Mouse (Mus musculus) left cerebral cortex, adult 9 months (tissue): ENCODE results near the gene Osbp2.
A peak's percentile ranks its signal among the peaks of the same experiment; 100 is the strongest.
"Not testable (repeated sequence)": the region's sequence is repeated elsewhere in the genome, so short reads cannot be mapped to it uniquely, and the experiment has no call there.

Source experiments
- DNase-seq, 2 experiments: peaks; one replicate each; pipeline ENCODE4 v3.0.0; 2022; ENCODE audit warnings: low spot score in 2 of 2

Osbp2 gene

DNA sequence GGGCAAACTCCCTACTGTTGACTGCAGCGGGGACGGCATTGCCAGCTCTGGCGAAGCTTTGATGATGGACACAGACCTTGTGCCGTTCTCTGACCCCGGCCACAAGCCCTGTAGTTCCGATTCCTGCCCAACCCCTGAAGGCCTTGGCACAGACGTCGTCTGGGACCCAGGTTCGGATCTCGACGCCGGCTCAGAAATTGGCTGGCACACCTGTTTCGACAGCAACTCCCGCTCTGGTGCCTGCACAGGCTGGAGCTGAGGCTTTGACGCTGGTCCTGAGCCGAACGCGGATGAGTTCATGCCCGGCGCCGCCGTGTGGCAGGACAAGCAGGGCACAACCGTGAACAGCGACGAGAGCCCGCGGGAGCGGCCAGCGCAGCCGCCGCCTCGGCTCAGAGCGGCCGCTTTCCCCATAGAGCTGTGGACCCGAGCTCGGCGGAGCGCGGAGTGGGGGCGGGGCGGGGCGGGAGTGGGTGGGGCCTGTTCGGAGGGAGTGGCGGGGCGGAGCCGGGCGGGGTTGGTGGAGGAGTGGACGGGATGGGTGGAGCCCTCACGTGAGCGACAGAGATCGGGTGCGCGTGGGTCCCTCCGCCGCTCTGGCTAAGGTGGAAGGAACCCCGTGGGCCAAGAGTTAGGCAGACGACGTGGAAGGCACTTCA is at the start of gene Osbp2:
TSS of gene Osbp2 (minus strand) at position 450 of the 659 bp plus-strand sequence.
- DNase-seq, result peak in 1 of 2 experiments; percentile 72

DNA sequence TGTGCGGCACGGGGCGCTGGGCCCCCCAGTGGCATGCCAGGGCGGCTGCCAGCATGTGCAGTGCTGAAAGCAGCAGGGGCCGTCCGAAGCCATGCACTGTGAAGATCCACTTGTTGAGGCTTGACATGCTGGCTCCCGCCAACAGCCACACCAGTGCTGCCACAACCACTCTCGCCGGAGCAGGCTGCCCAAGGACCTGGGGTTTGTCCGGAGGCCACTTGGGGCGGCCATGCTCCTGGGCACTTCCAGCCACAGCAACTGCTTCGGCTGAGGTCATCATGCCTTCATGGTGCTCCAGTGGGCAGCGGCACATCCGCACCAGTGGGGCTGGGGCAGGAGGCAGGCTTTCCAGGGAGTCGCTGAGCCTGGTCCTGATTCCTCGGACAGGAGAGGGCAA is 49.2 kb upstream of the Osbp2 start:
- no peak for DNase-seq

DNA sequence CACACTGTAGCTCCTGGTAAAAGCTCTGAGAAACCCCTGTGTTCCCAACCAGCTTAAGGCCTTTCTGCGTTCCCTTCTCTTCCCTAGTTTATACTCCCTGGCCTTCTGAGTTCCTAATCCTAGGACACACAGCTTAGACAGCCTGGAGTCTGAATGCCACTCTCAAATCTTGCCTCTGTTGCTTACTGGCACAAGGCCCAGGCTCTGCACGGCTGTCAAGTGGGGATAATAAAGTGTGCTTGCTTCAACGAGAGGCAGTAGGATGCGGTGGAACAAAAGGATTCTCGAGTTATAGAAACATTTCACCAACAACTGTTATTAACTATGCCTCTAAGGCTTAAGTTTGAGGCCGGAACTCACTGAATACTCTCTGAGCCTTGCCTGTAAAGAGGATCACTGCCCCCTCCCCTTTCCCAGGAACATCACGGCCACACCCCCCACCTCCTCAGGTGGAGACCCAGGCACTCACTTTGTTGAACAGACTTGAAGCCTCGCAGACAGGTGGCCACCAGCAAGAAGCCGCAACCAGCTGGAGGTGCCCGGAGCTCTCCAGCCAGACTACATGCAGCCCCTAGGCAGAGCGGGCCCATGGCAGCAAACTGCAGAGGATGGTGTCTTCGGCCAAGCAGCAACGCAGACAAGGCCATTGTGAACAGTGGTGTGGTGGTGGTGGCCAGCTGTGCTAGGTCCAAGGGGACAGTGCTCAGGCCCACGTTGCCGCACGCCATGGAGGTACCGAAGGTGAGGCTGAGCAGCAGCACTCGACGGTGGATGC is 48.6 kb upstream of the Osbp2 start:
- no peak for DNase-seq

DNA sequence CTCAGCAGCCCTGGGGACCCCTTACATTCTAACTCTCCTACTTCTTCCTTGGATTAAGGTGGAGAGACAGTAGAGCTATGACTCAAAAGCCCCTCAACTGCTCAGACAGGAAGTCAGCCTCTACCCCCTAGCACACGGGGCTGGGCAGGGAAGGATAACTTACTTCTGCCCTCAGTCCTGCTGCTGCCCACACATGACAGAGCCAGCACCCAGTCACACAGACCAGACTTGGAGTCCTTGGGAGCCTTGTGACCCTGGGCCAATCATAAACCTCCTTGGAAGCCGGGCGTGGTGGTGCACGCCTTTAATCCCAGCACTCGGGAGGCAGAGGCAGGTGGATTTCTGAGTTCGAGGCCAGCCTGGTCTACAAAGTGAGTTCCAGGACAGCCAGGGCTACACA is 47.7 kb upstream of the Osbp2 start:
- not testable (repeated sequence) for DNase-seq

DNA sequence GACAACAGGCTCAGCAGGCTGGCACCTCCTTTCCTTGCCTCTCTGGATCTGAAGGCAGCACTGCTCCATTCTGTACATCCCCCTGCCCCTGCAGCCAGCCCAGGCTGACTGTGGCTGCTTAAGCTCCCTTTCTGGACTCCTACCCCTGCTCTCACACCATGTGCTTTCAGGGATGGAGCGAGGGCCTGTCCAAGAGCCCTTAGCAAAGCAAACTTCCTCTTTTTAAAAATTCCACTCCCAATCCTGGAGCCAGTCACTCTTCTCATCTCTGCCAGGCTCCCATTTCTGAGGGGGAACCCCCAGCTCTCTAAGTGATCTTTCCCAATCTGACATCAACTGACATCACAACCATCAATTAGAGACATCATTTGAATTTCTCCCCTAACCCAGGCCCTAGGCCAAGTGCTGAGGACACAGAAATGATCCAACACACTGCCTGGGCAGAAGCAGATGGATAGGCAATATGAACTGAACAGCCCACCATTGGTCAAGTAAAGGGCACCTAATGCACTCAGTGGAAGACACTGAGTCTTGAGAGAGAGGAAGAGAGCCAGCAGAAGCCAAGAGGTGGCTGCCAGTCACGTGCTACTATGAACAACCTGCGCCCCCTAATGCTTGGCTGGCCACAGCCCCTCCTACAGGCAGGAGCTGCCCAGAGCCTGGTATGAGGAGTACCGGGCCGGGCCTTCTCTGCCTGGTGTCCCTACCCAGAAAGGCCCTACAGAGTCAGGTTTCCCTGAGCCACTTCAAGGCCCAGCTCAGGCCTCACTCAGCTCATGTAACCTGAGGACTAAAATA is 47.0 kb upstream of the Osbp2 start:
- no peak for DNase-seq

DNA sequence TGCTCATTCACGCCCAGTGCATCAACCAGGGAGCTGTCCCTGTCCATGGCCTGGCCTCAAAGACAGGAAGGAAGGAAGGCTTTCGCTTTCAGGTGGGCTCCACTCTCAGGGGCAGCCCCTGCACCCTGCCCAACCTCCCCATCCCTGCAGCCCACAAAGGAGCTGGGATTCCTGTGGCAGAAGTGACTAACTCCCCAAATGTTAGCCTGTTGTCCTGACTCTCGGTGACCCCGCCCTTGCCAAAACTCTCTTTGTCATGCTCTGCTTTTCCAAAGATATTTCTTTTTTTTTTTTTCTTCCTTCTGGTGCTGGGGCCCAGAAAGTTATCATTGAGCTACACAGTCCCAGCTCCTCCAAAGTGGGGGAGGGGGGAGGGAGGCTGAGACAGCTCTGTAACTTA is 45.5 kb upstream of the Osbp2 start:
- DNase-seq, result no peak

DNA sequence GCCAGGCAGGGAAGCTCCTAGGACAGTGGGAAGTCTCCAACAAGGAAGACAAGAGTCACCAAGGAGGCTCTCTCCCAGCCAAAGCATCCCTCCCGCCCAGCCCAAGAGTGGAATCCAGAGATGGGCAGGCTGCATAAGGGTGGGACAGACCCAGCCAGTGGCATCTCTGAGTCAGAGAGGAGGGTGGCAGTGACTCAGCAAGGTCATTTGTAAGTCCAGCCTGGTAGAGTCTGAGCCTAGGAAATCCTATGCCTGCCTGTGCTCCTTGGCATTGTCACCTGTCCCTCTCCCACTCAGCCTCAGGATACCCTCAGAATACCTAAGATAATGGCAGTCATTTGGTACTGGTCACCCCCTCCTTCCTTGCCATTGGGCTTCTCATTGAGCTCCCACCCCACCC is 41.7 kb upstream of the Osbp2 start:
- DNase-seq, result no peak

DNA sequence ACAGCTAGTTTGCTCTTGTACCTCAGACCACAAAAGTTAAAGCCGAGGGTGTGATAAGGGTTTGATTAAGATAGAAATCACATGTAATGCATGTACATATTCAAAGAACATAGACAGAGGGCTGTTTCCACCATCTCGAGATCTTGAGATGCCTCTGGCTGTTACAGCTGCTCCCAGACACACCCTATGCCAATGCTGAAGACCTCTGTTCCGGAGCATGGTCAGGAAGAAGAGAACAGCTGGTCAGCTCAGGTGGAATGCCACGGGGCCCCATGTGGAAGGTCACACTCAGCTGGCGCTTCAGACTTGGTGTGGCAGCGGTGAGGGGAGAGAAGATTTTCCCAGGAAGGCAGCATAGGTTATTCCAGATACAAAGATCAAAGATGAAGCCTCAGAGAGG is 41.0 kb upstream of the Osbp2 start:
- no peak for DNase-seq

DNA sequence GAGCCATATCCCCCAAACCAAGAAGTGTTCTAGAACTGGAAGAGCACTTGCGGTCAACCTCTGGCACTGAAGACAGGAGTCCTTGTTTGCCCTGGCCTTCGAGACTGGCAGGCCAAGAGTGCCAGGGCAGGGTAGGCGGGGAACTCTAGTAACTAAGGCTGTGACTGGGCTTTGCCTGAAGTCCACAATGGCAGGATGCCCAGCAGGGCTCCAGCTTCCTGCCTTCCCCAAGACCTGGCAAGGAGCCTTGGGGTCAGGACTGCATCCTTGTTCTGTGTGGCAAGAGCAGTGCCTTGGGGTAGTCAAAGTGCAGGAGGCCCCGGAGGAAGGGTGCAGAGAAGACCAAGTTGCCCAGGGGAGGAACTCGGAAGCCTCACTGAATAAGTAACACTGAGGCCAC is 39.3 kb upstream of the Osbp2 start:
- DNase-seq, result peak in 1 of 2 experiments; percentile 56

DNA sequence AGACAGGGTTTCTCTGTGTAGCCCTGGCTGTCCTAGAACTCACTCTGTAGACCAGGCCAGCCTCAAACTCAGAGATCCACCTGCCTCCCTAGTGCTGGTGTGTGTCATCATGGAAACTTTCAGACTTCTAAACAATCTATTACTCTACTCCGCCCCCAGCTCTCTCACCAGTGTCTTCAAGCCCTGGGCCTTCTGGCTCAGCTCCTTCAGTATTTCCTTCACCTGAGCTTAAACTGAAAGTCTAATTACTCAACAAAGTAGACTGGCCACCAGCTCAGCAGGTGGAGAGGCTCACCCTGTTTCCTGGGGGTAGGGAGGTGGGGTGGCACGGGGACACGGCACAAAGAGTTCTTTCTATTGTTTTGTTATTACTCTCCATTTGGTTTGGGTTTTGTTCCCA is 38.8 kb upstream of the Osbp2 start:
- DNase-seq, result no peak

DNA sequence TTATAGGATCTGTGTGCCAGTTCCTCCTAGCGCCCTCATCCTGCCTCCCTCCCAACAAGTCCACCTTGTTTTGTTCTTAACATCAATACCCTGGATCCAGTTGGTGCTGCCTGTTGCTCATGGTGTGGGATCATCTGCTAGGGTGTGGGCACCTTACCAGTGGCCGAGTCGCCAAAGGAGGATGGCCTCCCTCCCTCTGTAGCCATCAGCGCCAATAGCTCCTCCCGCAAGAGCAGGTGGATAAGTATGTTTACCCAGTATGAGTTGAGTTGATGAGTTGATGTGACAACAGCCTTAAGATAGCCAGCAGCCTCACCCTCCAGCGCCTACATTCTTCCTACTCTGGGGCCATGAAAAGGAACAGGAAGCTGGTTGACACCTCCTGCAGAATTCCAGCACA is 36.6 kb upstream of the Osbp2 start:
- no peak for DNase-seq

DNA sequence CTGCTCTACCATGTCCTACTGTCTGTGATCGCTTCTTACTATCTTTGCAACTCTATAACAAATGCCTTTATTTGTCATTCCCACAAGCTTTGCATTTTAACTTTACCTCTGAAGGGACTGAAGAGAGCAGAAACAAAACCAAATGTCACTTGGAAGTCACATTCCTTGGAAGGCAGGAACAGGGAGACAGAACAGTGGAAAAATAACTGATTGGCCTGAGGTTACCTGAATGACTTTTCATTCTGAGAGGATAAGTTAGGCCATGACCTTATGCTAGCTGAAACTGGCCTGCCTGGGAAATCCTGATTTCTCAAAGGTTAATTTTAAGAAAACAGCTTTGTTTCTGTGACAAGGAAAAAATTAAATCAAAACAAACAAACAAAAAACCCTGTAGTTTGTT is 32.2 kb upstream of the Osbp2 start:
- no peak for DNase-seq

DNA sequence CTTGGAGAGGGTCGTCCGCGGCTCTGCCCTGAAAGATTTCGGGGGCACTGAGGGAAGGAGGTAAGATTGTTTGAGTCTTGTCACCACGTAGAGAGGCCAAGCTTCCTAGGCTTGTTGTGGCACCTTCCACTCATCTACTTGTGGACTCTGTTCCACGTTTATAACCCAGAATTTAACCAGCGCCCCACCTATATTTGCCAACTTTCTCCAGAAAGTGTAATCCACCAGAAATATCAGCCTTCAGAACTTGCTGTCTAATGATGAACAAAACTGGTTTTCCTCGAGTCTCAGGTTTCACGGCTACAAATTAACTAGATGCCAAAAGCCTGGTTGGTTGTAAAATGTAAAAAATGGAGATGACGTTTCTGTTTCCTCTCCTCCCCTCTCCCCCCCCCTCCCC is 31.8 kb upstream of the Osbp2 start:
- DNase-seq, result no peak

DNA sequence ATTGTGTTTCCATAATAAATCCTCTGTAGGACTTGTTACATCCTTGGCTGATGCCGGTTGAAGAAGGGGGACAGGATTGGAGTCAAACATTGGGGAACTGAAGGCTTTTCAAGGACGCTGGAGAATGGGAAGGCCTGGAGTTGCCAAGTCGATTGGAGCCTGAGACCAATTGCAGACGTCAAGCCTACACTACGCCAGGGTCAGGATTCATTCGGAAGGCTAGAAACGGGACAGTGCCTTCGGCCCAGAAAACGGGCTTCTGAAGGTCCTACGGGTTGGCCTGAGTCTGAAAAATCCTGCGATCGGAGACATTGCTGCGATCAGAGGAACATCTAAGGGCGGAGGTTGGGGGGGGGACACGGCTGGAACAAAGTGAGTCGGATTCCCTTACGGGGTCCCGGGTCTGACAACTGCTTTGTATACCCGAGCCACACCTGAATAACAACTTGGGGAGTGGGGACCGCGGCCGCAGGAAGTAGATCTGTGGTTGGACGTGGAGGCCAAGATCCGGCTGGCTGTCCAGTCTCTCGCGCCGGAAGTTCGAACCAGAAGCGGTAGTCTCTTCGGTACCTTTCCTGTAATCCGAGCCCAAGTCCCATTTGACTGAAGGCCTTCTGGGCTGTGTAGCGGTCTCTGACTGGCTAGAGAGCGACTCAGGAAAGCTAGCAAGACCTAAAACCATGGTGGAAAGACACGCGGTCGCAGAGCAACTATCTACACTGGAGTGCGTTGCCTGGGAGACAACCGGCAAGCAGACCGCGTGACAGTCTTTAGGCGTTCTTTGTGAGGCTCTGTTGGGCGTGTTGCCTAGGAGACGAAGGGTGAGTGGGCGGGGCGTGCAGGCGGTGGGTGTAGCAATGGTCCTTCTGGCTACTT is 30.9 kb upstream of the Osbp2 start, which contains the start of the genes 4921536K21Rik and Dusp18:
TSS of gene 4921536K21Rik (minus strand) at position 693 of the 876 bp plus-strand sequence.
TSS of gene Dusp18 (plus strand) at position 835 of the 876 bp plus-strand sequence.
- peak; percentile 92 to 97 for DNase-seq

DNA sequence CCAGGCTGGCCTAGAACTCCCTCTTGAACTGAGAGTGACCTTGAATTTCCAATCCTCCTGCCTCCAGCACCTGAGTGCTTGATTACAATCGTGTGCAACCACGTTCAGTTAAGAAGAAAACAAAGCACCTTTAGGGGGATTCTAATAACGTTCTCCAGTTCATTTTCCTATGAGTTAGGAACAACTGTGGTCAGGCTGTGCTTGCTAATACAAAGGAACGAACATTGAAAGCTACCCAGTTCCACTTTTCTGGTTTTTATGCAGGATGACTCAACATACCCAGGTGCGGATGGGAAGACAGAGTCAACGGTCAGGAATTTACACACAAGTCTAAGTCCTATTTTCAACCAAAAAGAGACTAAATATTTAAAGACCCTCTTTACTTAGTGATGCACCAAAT is 30.3 kb upstream of the Osbp2 start:
- no peak for DNase-seq

DNA sequence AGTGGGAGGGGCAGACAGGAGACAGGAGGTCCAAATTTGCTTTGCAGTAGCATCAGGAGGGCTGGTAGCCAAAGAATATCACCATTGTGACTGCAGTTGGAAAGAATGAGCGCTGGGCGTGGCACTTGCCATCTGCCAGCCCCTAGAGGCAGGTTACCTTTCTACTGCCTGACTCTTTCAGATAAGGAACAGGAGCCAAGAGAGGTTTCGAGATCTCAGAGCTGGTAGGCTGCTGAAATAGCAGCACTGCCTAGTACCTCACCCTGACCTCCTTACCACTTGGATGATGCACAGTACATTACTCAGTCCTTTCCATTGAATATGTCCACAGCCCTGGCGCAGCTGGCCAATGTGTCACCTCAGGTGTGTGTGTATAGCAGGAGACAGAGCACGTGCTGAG is 23.6 kb upstream of the Osbp2 start:
- no peak for DNase-seq

DNA sequence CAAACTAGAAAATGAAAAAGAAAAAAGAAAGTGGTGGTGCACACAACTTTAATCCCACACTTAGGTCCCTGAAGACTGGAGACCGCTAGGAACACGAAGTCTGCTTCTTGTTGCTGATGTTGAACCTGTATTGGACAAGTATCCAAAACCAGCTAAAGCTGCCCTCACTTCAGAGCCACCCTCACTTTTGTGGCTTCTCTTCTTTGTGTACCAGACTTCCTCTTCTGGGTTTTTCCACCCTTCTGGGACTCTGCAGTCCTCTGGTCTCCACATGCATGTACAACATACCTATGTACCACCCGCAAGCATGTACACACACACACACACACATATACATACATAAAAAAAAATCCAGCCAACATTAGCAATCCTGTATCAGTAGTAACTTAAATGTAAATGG is 20.0 kb upstream of the Osbp2 start:
- no peak for DNase-seq

DNA sequence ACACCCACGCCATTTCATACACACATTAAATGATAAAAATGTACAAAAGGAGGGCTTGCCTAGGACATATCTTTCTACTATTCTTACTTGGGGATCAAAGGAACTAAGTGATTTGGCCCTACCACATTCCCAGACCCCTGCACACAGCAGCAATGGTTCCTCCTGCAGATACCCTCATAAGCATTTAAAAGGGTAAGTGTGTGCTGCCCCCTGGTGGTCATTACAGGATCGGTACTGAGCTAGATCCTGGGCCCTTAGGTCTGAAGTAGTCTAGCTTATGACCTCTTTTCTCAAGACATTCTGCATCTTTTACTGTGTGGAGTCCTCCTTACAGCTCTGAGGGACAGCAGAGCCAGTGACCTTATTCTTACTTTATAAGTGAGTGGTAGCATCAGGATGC is 16.1 kb upstream of the Osbp2 start:
- peak in 1 of 2 experiments; percentile 87 for DNase-seq

DNA sequence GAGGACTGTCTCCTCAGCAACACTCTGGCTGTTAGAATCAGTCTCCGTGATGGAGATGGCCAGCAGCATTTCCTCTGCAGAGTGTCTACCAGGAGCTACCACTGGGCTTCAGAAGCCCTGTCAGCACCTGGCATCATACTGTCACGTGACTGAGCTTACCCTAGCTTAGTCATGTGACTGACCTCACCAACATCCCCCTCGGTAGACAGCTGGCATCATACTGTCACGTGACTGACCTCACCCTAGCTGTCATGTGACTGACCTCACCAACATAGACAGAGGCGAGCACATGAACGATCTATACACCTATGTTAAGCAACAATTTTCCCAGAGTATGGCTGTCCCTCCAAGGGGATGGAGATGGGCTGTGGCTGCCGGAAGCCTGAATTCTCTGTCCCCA is 15.0 kb upstream of the Osbp2 start:
- no peak for DNase-seq

DNA sequence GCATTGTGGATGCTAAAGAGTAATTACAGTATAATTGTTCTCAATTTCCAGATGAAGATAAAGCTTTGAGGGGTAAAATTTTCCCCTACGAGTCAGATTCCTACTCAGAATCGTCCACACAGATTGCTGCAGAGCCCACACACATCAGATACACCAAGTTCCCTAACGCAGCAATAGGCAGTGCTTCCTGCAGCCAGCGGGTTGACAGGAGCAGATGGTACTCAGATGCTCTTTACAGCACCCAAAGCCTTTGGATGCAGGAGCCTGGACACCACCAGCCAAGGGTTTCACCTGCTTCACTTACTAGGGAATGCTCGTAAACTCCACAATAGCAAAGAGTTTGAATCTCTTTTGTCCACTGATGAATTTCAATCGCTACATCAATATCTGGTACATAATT is 12.7 kb upstream of the Osbp2 start:
- DNase-seq, result no peak

DNA sequence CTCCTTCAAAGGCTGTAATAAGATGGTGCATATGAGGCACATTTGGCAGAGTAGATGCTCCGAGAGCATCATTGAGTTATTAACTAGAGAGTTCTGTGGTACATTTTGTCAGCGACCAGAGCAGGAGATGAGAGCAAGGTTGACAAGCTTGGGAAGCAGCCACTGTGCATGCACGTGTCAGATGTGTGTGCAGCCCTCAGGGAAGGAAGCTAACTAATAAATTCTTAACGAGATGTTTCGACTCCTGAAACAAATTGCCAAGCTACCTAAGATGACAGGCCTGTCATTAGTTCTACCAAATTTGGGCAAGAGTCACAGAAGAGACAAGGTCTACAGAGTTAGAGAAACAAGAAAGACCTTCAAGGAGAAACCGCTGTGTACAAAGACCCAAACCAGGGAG is 640 bp upstream of the Osbp2 start:
- DNase-seq, result no peak
